Mouse (Mus musculus) stomach, postnatal 0 days (tissue): ENCODE data around the gene Podxl2. TPM values are rescaled to one million over a fixed set of nuclear protein-coding genes. Genes with fewer than 3 reads are reported as not detected.

Experiments
- ATAC-seq: fragments of 200-750 bp; cut with Nextera tagmentation; 2 replicates; pipeline ENCODE4 v1.8.0; 2017; ENCODE audit not compliant: low FRiP score, low TSS enrichment
- DNase-seq: peaks from one replicate; pipeline ENCODE4 v3.0.0-alpha.2; 2016; ENCODE audit warnings: low spot score
- H3K27ac ChIP-seq: fragments of 300-500 bp; sonication (generic); replicated peaks from 2 replicates; pipeline ENCODE4 v1.5.1; 2014; ENCODE audit warnings: mild to moderate bottlenecking, control low read depth
- H3K27me3 ChIP-seq: fragments of 300-500 bp; sonication (generic); 2 replicates; pipeline ENCODE4 v1.6.1; 2014; ENCODE audit warnings: low read length; ENCODE audit not compliant: control insufficient read depth, insufficient read depth
- H3K36me3 ChIP-seq: fragments of 300-500 bp; sonication (generic); 2 replicates; pipeline ENCODE4 v1.6.1; 2014; ENCODE audit warnings: low read length, mixed read lengths; ENCODE audit not compliant: control insufficient read depth, insufficient read depth
- H3K4me1 ChIP-seq: fragments of 300-500 bp; sonication (generic); replicated peaks from 2 replicates; pipeline ENCODE4 v1.6.1; 2014; ENCODE audit warnings: antibody characterized with exemption; ENCODE audit not compliant: control insufficient read depth, insufficient read depth
- H3K4me2 ChIP-seq: fragments of 300-500 bp; sonication (generic); replicated peaks from 2 replicates; pipeline ENCODE4 v1.6.1; 2014; ENCODE audit warnings: low read depth, mild to moderate bottlenecking, control low read depth, moderate library complexity
- H3K4me3 ChIP-seq: fragments of 300-500 bp; sonication (generic); 2 replicates; pipeline ENCODE4 v1.5.1; 2014; ENCODE audit warnings: low read depth, low read length, control low read depth
- H3K9ac ChIP-seq: fragments of 300-500 bp; sonication (generic); 2 replicates; pipeline ENCODE4 v1.6.1; 2014; ENCODE audit warnings: mild to moderate bottlenecking, low read length, control low read depth, mixed read lengths
- H3K9me3 ChIP-seq: fragments of 300-500 bp; sonication (generic); 2 replicates; pipeline ENCODE4 v1.6.1; 2016; ENCODE audit warnings: low read length; ENCODE audit not compliant: control insufficient read depth
- CTCF ChIP-seq: IDR thresholded peaks from 2 replicates; pipeline ENCODE4 v1.5.1; 2016; ENCODE audit warnings: antibody characterized with exemption, low read depth, mild to moderate bottlenecking, moderate library complexity
- EP300 ChIP-seq: optimal IDR thresholded peaks from 2 replicates; pipeline ENCODE3; 2016; ENCODE audit warnings: antibody characterized with exemption
- WGBS: fragments of 180-500 bp; shearing (Covaris S2); extraction: QIAGEN DNeasy Blood & Tissue Kit; methylation state at CpG from one replicate; pipeline ENCODE4 v1.1.7; 2014; 5-methylcytosine and 5-hydroxymethylcytosine counted together
- polyA plus RNA-seq: library from polyadenylated mRNA; unstranded; fragments of >200 nt; fragmentation: Nextera tagmentation; extraction: Ambion mirVana; gene quantifications from 2 replicates; pipeline ENCODE4 v1.2.1, GENCODE M21; 2015

Gene Podxl2
- polyA plus RNA-seq, 1 experiment from 2014 or later = 31.4 TPM

GRCm38 (mm10) chr6:88809091-88810037 lies 65.5 kb downstream of the Podxl2 start:
- Histone ChIP-seq H3K4me3 (no peak overlapping the region), H3K4me1 (no peaks in the 10 kb centered on the region), H3K27me3 (no peaks in the 10 kb centered on the region), H3K36me3 (peaks cover 4% of the 10 kb centered on the region; the same call in 1 of the 2 replicates), H3K27ac (peak overlapping the region; percentile 35; the same call in 1 of the 2 replicates), H3K9me3 (no peaks in the 10 kb centered on the region), H3K9ac (no peak overlapping the region), H3K4me2 (no peak overlapping the region)
- 42% methylated on average over 23 of the region's 23 CpGs for WGBS
- DNase-seq = no peak
- ATAC-seq = no peak
- TF ChIP-seq CTCF (no peak), EP300 (no peak)

DNA sequence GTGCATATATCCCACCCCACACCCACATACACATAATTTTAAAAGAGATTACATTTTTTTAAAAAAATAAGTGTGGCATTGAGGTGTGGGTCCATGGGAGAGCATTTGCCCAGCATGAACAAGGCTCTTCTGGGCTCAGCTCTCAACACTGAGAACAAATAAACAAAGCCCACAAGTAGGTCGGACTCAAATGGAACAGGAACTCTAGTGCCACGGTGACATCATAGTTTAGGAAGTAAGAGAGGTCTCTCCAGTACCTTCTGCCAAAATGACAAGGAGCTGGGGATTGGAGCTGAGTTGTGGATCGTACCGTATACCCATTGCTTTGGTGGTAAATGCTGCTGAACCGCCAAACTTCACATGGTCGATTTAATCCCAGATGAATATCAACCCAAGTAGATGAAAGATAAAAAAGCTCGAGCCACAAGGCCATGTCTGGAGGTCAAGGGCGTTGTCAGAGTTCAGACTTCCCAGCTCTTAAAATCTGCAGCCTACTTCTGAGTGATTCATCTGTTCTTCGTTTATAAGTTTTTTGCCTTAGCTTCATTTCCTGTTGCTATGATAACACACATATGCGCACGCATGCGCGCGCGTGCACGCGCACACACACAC lies 69.8 kb downstream of the Podxl2 start:
- Histone ChIP-seq H3K4me3 (no peak overlapping the region), H3K36me3 (no peaks in the 10 kb centered on the region), H3K9ac (no peak overlapping the region), H3K4me1 (no peaks in the 10 kb centered on the region), H3K27me3 (no peaks in the 10 kb centered on the region), H3K9me3 (no peaks in the 10 kb centered on the region), H3K27ac (no peak overlapping the region), H3K4me2 (no peak overlapping the region)
- no peak for ATAC-seq
- DNase-seq = no peak
- TF ChIP-seq CTCF (no peak), EP300 (no peak)
- WGBS = 80% methylated on average over 17 of the region's 17 CpGs

DNA sequence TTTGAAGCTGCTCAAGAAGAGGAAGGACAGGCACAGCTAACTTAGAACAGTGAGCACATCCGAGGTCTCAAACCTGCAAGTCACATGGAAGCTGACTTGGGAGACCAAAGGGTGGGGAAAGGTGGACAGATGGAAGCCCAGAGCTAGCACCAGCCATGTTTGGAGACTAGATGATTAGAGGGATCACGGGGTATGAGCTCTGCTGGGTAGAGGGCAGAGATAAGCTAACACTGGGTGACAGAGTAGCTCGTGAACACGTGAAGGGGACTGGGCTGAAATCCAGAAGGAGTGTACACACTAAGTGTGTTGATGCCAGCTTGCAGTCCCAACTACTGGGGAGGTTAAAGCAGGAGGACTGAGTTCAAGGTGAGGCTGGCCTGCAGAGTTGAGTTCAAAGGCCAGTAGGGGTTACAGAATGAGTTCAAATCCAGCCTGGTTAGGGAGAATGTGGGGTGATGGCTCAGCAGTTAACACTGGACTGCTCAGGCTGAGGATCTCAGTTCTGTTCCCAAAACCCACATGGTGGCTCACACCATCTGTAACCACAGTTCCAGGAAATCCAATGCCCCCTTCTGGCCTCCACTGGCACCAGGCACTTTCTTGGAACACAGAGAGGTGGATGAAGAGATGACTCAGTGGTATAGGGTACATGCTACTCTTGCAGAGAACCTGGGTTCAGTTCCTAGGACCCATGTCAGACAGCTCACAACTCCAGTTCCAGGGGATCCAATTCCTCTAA lies 70.7 kb downstream of the Podxl2 start:
- no peak for DNase-seq
- Histone ChIP-seq H3K9me3 (no peaks in the 10 kb centered on the region), H3K4me2 (no peak overlapping the region), H3K36me3 (no peaks in the 10 kb centered on the region), H3K27ac (no peak overlapping the region; the same call in 1 of the 2 replicates), H3K9ac (no peak overlapping the region), H3K4me3 (no peak overlapping the region), H3K4me1 (no peaks in the 10 kb centered on the region), H3K27me3 (no peaks in the 10 kb centered on the region)
- peak; percentile 32; the same call in 1 of the 2 replicates for ATAC-seq
- WGBS = 66% methylated on average over 4 of the region's 4 CpGs
- TF ChIP-seq EP300 (no peak), CTCF (peak; percentile 22; the same call in 1 of the 2 replicates)

DNA sequence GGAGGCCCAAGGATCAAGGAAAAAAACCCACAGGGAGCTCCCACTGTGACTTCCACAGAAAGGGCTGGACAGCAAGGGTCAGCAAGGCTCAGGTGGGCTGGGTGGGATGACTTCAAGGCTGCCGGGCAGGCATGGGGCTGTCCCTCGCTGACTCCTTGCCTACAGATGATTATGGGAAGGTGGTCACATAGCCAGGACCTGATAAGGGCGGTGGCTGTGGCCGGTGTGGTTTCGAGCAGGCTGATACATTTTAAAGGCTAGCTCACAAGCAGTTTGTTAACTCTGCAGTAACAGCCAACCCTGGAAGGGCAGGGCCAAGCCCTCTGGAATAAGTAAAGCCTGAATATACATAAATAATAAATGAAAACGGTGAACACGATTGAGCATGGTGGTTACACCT lies 71.8 kb downstream of the Podxl2 start:
- Histone ChIP-seq H3K4me2 (no peak overlapping the region), H3K4me1 (no peaks in the 10 kb centered on the region), H3K36me3 (no peaks in the 10 kb centered on the region), H3K9ac (no peak overlapping the region; the same call in 1 of the 2 replicates), H3K27me3 (no peaks in the 10 kb centered on the region), H3K9me3 (no peaks in the 10 kb centered on the region), H3K27ac (no peak overlapping the region), H3K4me3 (no peak overlapping the region)
- DNase-seq = no peak
- 59% methylated on average over 7 of the region's 7 CpGs for WGBS
- no peak for ATAC-seq
- no peak for TF ChIP-seq EP300
- TF ChIP-seq CTCF = no peak

DNA sequence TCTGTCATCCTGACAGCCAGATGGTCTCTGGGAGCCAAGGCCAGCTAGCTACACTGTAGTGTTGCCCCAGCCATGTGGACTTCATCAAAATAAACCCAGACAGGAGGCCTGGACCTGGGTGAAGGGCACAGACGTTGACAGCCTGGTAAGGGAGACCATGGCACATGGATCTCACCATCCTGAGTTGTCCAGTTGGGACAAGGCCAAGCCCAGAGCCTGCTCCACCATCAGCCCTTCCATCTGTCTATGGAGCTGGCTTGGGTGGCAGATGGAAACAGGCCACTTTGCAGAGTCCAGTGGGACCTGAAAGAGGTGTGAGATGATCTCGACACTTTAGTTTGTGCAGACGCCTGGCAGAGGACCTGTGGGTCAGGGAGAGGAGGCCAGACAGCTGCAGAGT lies 74.1 kb downstream of the Podxl2 start:
- DNase-seq = no peak

More for the DNA sequence above, 74.1 kb downstream of the Podxl2 start:
- TF ChIP-seq EP300 (no peak), CTCF (no peak)
- no peaks in the 10 kb centered on the region for H3K27me3 ChIP-seq
- H3K9me3 ChIP-seq = no peaks in the 10 kb centered on the region
- ATAC-seq = no peak
- WGBS = 25% methylated on average over 3 of the region's 3 CpGs
- H3K4me3 ChIP-seq = no peak overlapping the region
- no peak overlapping the region for H3K9ac ChIP-seq
- no peak overlapping the region for H3K27ac ChIP-seq
- no peaks in the 10 kb centered on the region for H3K36me3 ChIP-seq
- H3K4me1 ChIP-seq = no peaks in the 10 kb centered on the region
- H3K4me2 ChIP-seq = no peak overlapping the region
